Mouse (Mus musculus) cerebellum, postnatal 14 days (tissue): Measurements from ENCODE around the gene Traf5.

Experiments
- DNase-seq, 2 experiments: peaks; one replicate each; pipeline ENCODE4 v3.0.0; 2021; ENCODE audit warnings: mixed read lengths in 2 of 2

Traf5 gene

DNA sequence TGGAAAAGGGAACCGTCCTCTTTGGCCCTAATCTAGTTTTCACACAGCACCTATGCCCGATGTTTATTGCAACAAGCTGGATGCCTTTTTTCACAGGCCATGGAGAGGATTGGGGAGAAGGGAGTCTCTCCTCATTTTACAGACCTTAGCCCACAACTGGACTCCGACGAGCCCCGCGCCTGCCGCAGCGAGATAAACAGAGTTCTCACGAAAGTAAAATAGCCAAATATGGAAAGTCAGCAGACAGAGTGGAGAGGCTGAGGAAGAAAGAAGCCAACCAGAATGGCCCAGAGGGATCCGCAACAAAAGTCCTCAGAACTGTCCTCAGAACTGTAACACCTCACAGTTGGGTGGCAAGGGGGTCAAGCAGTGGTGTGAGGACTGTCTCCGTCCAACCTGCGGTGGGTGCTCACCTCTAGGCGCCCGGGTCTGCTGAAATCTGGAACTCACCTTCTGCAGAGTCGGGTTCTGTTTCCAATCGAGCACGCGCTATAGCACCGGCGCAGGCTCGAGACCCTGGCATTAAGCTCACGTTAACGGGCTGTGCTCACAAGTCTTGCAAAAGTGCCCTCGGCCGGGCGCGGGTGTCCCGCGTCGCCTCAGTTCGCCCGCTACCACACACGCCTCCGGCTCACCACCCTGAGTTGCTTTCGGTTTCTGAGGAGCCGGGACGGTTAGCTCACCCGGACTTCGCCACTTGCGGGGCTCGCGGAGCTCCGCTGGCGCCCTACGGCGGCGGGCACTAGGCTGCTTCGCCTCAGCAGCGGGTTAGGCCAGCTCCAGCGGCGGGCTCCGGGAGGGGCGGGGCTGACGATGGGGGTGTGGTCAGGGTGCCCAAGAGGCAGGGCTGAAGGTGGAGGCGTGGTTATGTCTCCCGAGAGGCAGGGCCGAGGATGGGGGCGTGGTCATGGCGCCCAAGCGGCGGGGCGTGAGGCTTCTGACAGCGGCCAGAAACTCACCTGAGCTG is at the start of gene Traf5:
Traf5 (minus strand) TSS at position 754 of the 967 bp plus-strand sequence.
- peak; percentile 87 to 88 for DNase-seq

DNA sequence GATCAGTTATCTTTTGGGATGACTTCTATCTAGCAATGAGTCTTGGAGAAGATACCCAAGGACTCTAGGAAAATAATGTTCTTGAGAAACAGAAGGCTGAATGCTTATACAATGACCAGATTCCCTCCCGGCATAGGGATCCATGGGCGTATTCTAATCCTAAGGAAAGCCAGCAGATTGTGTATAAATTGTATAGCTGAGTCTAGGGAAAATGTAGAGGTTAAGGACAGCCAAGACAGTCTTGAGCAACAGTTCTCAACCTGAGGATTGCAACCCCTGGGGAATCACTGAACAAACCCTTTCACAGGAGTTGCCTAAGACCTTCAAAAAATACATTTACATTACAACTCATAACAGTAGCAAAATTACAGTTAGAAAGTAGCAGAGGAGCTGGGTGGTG is 48.0 kb upstream of the Traf5 start:
- DNase-seq, result no peak

DNA sequence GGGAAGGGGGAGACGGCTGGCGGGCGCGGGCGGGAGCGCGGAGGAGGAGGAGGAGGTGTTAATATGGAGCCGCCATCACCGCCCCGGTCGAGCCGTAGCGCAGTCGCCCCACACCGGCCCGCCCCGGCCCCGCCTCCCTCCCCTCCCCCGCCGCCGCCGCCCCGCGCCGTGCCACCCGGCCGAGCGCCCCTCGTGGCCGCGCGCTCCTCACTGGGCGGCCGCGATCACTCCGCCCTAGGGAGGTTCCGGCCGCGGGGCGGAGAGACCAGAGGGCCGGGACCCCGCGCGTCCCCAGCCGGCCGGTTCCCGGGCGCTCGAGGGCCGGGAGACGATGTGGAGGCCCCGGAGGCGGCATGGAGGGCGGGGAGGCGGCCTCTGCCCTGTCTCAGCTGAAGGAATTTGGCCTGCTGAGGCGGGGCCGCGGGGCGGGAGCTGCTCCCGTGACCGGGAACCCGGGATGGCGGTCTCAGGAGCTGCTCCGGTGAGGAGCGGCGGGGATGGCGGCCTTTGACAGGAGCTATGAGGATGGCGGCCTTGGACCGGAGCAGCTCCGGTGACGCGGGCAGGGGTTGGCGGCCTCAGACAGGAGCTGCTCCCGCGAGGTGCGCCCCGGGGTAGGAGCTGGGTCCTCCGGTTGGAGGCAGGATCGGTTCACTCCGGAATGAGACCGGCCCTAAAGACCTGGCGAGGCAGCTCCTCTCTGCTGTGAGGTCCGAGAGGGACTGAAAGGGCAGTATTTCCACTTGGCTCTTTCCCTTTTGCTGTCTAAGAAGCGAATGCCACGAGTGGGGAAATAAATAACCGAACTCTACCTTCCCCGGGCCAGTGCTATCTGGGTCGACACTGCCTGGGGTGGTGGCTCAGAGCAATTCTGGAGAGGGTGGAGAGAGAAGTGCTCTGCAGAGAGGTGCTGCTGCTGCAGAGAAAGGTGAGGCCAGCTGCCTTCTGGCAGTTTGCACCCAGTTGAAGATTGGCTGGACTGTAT is 45.9 kb upstream of the Traf5 start, which contains the start of gene Rcor3:
Rcor3 (minus strand) TSS at position 137 of the 985 bp plus-strand sequence.
- DNase-seq, result peak; percentile 84 to 87

DNA sequence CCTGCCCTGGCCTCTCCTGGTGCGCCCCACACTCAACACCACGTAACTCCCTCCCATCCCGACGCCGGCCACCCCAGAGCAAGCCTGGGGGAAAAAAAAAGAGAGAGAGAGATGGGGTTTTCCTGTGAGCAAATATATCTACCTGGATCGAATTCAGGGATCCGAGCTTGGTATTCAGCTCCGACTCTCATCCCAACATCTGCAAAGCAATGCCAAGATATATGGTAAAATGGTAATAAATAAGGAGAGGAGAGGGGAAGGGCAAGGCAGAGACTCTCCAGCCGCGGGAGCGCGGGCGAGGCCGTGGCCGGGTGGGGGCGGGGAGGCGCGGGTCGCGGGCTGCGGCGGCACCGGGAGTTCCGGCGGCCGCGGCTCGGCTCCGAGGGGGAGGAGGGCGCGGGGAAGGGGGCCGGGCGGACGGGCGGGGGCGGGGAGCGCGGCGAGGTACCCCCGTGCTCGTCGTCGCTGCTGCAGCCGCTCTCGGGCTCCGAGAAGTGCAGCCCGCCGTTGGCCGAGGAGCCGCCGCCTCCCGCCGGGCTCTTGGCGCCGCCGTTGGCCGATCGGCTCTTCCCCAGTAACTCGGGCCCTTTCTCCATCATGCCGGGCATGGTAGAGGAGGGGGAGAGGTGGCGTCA is 45.0 kb upstream of the Traf5 start:
- DNase-seq, result no peak

DNA sequence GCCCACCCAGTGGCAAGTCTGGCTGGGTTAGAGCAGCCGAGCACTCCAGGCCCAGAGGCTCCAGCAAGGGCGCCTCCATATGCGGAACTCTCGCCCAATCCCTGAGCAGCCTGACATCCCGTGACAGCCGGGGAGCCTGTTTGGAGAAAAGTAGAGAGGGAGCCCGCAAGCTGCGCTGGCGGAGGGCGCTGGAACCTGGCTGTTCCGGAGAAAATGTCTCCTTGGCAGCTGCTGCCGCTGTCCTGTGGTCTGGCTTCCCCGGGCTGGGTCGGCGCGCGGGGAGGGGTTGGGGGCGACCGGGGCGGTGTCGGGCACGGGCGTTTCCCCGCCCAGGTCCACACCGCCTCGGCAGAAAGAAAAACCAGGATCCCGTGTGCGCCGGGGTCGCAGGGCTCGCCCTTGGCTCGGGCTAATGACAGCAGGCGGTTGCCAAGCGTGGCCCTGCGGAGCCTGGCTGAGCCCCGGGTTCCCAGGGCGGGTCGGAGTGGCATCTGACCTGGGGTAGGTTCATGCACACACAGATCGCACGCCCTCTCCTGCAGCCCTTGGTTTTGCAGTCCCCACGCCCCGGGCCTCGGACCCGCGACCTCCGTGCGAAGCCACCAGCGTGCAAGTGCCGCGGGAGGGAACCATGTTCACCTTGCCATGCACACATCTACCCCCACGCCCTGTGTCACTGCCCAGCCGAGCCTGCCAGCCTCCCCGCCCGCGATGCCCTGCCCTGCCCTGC is 44.4 kb upstream of the Traf5 start:
- DNase-seq, result peak; percentile 83 to 85

DNA sequence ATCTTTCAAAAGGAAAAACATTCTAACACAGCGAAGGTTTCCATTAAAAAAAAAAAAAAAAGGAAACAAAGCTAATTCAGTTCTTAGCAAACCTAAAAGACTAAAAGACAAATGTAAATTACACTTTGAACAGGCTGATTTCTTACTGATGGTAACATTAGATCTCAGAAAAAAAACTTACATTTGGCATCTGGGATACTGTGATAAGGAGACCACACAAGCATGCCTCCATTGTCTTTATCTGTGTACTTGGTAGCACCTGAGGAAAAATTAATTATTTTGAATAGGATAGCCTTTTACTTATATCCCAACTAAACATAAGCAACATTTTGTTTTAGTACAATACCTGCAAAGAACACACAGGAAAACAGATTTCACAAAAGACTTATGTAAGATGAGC is 37.8 kb upstream of the Traf5 start:
- DNase-seq, result no peak

DNA sequence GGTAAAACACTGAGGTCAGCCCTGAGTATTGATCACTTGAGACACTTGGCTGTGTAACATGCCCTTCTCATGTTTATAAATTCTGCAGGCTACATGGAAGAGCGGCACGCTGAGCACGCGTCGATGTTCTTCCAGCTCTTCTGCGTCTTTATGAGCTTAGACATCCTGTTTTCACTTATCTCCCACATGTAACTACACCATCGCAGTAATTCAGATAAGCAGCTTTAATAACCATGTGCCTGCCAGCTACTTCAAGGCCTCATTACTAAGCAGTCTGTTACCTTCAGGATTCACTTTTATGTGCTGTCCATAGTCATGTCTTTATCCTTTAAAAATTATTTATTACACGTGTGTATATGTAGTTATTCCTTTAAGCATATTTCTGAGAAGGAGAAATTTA is 36.0 kb upstream of the Traf5 start:
- no peak for DNase-seq

DNA sequence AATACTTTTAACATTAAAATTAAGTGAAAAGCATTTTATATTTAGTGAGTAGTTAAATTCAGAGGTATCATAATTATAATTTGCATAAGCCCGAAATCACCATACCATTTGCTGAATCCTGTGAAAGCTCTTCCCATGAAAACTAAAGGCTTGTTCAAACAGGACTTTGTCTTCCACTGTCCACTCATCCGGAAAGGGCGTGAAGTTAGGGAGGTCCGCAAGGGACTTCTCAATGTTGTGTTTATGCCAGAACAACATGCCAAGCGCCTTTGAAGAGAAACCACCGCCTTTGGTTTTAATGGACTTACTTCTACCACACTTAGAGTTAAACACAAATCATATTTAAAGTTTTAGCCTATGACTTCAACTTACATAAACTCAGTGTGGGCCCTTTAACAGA is 33.4 kb upstream of the Traf5 start:
- DNase-seq, result no peak

DNA sequence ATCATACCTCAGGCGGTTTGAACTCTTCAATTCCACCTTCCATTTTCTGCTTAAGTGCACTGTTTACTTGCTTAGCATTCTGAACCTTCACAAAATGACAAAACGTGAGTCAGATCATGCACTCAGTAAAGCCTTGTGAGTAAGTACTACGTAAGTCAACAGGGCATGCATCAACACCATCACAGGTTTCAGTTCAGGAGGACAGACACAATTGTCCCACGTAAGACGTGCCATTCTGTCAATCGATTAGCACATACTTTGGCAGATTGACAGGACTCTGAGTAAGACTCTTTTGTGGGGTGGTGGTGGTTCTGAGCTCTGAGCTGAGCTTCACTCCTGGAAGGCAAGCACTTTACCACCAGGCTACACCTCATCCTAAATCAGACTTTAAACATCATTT is 23.9 kb upstream of the Traf5 start:
- DNase-seq, result no peak

DNA sequence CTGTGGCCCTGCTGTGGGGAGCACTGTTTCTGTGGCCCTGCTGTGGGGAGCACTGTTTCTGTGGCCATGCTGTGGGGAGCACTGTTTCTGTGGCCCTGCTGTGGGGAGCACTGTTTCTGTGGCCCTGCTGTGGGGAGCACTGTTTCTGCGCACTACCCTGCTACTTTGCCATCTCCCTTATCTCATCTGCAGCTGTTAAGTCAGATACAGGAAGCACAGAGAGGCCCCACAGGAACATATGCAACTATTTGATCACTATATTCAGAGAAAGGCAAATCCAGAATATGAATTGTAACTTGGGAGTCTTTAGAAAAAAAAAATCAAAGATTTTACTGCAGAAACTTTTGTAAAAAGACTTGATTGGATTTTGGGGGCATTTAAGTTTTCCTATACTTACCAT is 23.0 kb upstream of the Traf5 start:
- no peak for DNase-seq

DNA sequence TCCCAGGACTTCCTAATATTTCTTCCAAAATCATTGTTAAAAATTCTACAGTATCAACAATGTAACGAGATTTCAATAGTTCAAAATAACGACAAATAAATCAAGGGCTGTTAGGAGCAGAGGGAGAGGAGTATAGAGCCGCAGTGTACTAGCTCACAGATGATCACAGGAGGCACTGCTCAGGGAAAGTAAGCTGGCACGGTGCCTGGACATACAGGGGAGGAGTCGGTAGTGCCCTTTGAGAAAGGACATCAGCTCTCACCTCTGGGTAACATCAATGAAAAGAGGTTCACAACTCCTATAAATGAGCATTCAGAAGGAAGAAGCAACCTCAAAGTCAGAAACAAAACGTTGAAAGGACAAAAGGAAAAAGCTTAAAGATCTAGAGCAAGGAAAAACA is 16.8 kb upstream of the Traf5 start:
- peak; percentile 36 to 46 for DNase-seq

DNA sequence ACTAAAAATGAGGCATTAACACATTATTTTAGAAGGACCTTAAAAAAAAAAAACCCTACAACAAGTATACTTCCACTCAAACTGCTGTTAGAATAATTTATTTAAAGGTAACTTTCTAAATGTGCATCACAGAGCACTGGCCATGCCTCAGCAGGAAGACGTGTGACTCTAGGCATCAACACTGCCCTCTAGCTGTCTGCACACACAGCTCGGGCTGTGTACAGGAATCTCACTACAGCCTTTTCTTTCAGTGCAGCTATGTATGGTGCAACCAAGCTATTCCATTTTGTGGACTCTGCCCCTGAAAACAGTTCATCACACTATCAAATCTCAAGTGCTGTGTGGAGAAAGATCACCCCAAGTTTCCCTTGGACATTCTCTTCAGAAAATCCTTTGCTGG is 15.0 kb upstream of the Traf5 start:
- DNase-seq, result peak; percentile 32 to 46

DNA sequence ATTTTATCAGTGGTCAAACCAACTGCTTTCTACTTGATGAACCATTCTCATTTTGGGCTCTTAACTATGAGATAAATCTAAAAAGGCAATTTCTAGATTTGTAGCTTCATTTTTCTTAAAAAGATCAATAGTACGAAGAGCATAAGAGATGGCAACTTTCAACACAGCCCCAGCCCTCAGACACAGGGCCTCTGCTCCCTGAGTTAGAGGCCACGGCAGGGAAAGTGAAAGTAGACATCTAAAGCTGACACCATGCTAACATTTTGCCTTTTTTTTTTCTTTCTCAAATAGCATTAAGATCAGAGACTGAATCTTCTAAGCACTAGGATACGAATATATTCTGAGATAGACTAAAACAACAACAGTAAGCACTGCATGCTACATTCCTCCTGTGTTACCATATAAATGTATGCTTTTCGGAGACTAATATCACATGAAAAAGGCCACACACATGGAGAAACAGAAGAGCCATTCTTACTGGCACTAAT is 13.6 kb upstream of the Traf5 start:
- no peak for DNase-seq

DNA sequence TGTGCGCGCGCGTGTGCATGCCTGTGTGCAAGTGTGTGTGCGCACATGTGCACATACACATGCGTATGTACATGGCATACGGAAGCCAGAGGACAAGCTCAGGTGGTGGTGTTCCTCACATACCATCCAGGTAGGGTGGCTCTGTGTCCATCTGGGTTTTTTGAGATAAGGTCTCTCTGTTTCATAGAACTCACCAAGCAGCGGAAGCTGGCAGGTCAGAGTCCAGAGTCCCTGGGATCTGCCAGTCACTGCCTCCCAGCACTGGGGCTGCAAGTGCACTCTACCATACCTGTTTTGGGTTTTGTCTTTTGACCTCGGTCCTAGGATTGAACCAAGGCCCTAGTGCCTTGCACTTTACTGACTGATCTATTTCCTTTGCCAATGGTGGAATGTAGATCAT is 11.7 kb upstream of the Traf5 start:
- DNase-seq, result no peak

DNA sequence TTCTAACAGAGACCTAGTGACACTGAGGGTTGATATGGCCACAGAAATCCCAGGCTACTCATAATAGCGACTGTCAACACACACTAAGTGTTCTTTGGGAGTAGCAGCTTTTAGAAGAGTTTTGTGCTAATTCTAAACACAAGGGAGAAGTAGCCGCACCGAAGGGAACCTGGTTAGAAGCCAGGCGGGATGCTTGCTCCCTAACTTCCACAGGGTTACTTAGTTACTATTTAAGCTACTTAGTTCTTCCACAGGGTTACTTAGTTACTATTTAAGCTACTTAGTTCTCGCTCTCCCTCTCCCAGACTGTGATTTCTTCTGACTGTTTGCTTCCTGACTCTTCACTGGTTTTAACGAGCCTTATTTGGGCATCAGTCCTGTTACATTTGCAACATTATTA is 10.8 kb upstream of the Traf5 start:
- DNase-seq, result no peak

DNA sequence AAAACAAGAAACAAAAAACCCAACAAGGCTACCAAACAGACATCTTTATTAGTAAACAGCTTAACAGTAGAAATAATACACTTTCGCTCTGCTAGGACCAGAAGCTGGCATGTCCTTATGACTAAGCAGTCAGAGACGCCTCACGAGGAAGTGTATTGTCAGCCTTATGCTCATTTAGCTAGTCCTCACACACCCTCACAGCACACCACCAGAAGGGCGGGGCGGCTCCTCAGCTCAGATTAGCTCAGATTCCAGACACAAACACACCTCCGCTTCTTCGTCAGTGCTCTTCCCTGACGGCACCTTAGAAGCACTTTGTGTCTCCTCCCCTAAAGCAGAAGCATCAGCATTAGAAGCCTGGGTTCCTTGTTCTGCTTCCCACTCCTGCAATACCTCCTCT is 9.0 kb upstream of the Traf5 start:
- DNase-seq, result no peak

DNA sequence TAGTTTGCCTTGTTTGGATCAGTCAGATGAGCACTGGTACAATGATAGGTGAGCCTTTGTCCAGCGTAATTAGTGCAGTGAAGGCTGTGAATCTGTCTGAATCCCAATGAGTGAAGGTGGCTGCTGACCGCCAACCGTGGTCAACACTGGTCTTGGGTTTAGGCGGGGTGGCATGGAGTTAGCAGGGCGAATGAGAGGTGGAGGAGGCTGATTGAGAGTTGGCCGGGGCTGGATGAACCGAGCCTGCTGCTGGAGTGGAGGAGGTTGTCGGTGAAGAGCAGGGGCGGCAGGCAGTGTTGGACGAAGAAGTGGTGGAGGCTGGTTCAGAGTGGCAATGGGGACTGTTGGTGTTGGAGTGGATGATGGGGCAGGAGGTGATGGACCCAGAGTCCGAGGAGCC is 8.4 kb upstream of the Traf5 start:
- no peak for DNase-seq

DNA sequence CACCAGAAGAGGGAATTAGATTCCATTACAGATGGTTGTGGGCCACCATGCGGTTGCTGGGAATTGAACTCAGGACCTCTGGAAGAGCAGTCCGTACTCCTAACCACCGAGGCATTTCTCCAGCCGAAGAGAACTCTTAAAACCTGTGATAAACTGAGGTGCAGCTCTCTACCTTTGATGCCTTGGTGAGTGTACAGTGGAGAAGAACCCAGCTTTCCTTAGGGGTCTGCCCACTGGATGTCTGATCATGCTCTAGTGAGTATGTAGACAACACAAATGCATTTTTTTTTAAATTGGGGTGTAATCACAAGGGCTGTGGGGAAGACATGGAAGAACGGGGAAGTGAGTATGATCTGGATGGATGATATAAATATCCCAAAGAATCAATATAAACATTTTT is 3.3 kb upstream of the Traf5 start:
- DNase-seq, result no peak

DNA sequence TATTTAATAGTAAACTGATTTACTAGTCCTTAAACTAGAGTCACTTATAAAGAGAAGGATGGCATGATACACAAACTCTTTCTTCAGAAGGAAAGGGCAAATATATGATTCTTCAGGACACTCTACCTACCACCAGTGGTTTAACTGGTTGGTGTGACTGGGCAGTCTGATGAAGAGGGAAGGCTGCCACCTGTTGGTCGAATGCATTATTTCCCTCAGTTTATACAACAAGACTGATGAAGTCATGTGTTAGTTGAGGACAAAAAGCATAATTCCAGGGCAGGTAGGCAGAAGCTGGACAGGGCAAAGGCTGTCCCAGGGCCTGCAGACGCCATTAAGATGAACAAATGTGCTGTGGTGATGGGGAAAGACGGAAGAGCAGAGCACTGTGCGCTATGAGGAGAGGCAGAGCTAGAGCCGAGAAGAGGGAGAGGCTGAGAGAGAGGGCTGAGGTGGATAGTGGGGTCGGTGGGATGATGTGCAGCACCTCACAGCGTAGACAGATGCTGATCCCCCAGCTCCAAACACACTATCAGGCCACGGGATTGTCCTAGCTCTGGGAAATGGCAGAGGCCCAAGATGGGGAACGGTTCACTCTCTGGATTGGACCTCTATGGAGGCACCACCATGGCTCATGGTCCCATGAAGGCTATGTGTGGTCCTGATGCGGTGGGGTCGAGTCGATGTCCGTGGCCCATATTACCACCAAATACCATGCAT is 2.3 kb upstream of the Traf5 start:
- DNase-seq, result peak; percentile 77 to 86

DNA sequence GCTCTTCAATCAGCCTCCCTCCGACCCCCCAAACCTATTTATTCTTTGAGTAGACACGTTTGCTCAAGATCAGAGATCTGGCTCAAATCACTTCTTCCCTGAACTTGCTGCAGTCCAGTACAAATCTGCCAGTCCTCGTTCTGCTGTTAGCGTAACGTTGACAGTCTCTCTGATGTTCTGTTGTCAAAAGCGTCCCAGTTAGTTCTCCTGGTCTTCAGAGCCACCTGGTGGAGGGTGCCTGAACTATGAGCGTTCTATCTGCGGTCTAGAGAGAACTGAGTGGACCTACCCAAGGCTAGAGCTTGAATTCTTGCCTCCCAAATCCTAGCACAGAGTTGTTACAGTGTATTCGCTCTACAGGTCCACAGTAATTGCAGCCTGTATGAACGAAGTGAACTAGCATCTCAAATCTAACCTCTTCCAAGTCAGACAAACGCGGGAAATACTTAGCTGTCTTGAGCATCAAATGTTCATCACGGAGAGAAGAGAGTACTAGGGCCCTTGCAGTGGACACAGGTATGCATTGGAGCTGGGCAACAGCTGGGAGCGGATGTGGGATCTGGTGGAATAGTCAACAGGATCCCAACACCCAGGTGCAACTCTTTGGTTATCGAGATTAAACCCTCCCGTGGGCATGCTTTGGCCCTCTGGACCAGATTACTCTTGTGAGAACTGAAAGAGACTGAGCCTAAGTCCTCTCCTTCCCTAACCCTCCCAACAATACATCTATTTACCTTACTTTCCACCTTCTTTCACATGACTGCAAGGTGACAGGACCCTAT is 711 bp upstream of the Traf5 start:
- peak; percentile 90 to 92 for DNase-seq
